Mouse (Mus musculus): ENCODE data around the gene Dhx37. TPM values are rescaled to one million over a fixed set of nuclear protein-coding genes. Genes with fewer than 3 reads are reported as not detected.
"Not testable (repeated sequence)": the region's sequence is repeated elsewhere in the genome, so short reads cannot be mapped to it uniquely, and the experiment has no call there.

Dhx37 gene
- polyA plus RNA-seq, 1 experiment from 2014 or later, result 10.9 TPM

GRCm38 (mm10) chr5:125448026-125448425 is 14.1 kb upstream of the Dhx37 start:
- Histone ChIP-seq H3K9me3 (replicated peaks) (no peaks in the 10 kb centered on the region), H3K9ac (replicated peaks) (no peak overlapping the region), H3K27ac (replicated peaks) (no peak overlapping the region), H3K27me3 (replicated peaks) (no peaks in the 10 kb centered on the region), H3K4me2 (no peak overlapping the region), H3K4me3 (replicated peaks) (no peak overlapping the region), H3K36me3 (peaks cover 9% of the 10 kb centered on the region; the same call in 1 of the 2 replicates), H3K4me1 (peaks cover 14% of the 10 kb centered on the region; the same call in 1 of the 2 replicates)
- no peak for ATAC-seq (ENCODE audit: low FRiP score)
- 79% methylated on average over 3 of the region's 3 CpGs for WGBS

GRCm38 (mm10) chr5:125446344-125446743 is 12.4 kb upstream of the Dhx37 start:
- Histone ChIP-seq H3K27me3 (replicated peaks) (no peaks in the 10 kb centered on the region), H3K4me3 (replicated peaks) (no peak overlapping the region), H3K4me2 (no peak overlapping the region), H3K36me3 (no peaks in the 10 kb centered on the region), H3K27ac (replicated peaks) (no peak overlapping the region), H3K9ac (replicated peaks) (no peak overlapping the region), H3K9me3 (replicated peaks) (no peaks in the 10 kb centered on the region), H3K4me1 (peaks cover 23% of the 10 kb centered on the region)
- 73% methylated on average over 7 of the region's 7 CpGs for WGBS
- no peak for ATAC-seq (ENCODE audit: low FRiP score)

GRCm38 (mm10) chr5:125444554-125444953 is 10.6 kb upstream of the Dhx37 start:
- H3K9me3 ChIP-seq (replicated peaks), result no peaks in the 10 kb centered on the region
- H3K4me1 ChIP-seq, result peaks cover 29% of the 10 kb centered on the region
- H3K27me3 ChIP-seq (replicated peaks), result no peaks in the 10 kb centered on the region
- no peak overlapping the region for H3K27ac ChIP-seq (replicated peaks)
- ATAC-seq (ENCODE audit: low FRiP score), result no peak
- no peak overlapping the region for H3K9ac ChIP-seq (replicated peaks)
- no peak overlapping the region for H3K4me3 ChIP-seq (replicated peaks)
- no peak overlapping the region for H3K4me2 ChIP-seq
- H3K36me3 ChIP-seq, result no peaks in the 10 kb centered on the region
- 92% methylated on average over 4 of the region's 4 CpGs for WGBS

GRCm38 (mm10) chr5:125443915-125444314 is 10.0 kb upstream of the Dhx37 start:
- Histone ChIP-seq H3K4me2 (no peak overlapping the region), H3K4me1 (peaks cover 29% of the 10 kb centered on the region), H3K27ac (replicated peaks) (no peak overlapping the region), H3K27me3 (replicated peaks) (no peaks in the 10 kb centered on the region), H3K36me3 (no peaks in the 10 kb centered on the region), H3K9me3 (replicated peaks) (no peaks in the 10 kb centered on the region), H3K4me3 (replicated peaks) (no peak overlapping the region), H3K9ac (replicated peaks) (no peak overlapping the region)
- WGBS, result 87% methylated on average over 3 of the region's 3 CpGs
- ATAC-seq (ENCODE audit: low FRiP score), result no peak

GRCm38 (mm10) chr5:125443335-125443734 is 9.4 kb upstream of the Dhx37 start:
- H3K36me3 ChIP-seq, result no peaks in the 10 kb centered on the region
- no peaks in the 10 kb centered on the region for H3K27me3 ChIP-seq (replicated peaks)
- no peak for ATAC-seq (ENCODE audit: low FRiP score)
- peaks cover 29% of the 10 kb centered on the region for H3K4me1 ChIP-seq
- no peaks in the 10 kb centered on the region for H3K9me3 ChIP-seq (replicated peaks)
- H3K4me2 ChIP-seq, result no peak overlapping the region
- no peak overlapping the region for H3K9ac ChIP-seq (replicated peaks)
- H3K27ac ChIP-seq (replicated peaks), result no peak overlapping the region
- H3K4me3 ChIP-seq (replicated peaks), result no peak overlapping the region
- WGBS, result 90% methylated on average over 5 of the region's 5 CpGs

GRCm38 (mm10) chr5:125442136-125442995 is 8.4 kb upstream of the Dhx37 start:
- 23% methylated on average over 27 of the region's 27 CpGs for WGBS
- H3K4me1 ChIP-seq, result peaks cover 29% of the 10 kb centered on the region
- H3K36me3 ChIP-seq, result no peaks in the 10 kb centered on the region
- peak overlapping the region; percentile 88 for H3K27ac ChIP-seq (replicated peaks)
- no peaks in the 10 kb centered on the region for H3K9me3 ChIP-seq (replicated peaks)
- peak overlapping the region; percentile 91 for H3K9ac ChIP-seq (replicated peaks)
- H3K27me3 ChIP-seq (replicated peaks), result no peaks in the 10 kb centered on the region
- peak; percentile 18; the same call in 1 of the 2 replicates for ATAC-seq (ENCODE audit: low FRiP score)
- peak overlapping the region; percentile 95 for H3K4me3 ChIP-seq (replicated peaks)
- peak overlapping the region; percentile 79 for H3K4me2 ChIP-seq

- Histone ChIP-seq H3K9ac (replicated peaks) (peak within 1 kb of the TSS; percentile 91), H3K4me1 (peaks cover 29% of the 10 kb centered on the region), H3K36me3 (no peaks in the 10 kb centered on the region), H3K4me2 (peak within 1 kb of the TSS; percentile 79), H3K9me3 (replicated peaks) (no peaks in the 10 kb centered on the region), H3K27ac (replicated peaks) (peak within 1 kb of the TSS; percentile 88), H3K4me3 (replicated peaks) (peak within 1 kb of the TSS; percentile 95), H3K27me3 (replicated peaks) (no peaks in the 10 kb centered on the region)
- ATAC-seq (ENCODE audit: low FRiP score), result peak; percentile 89
- WGBS, result 0% methylated on average over 79 of the region's 97 CpGs
Observed at GRCm38 (mm10) chr5:125441234-125442114, 7.6 kb upstream of the Dhx37 start, which contains the start of gene Bri3bp. TSS of gene Bri3bp (plus strand) at chr5:125441568.

- 5% methylated on average over 7 of the region's 7 CpGs for WGBS
- peak overlapping the region; percentile 95 for H3K4me3 ChIP-seq (replicated peaks)
- peak overlapping the region; percentile 91 for H3K9ac ChIP-seq (replicated peaks)
- no peaks in the 10 kb centered on the region for H3K27me3 ChIP-seq (replicated peaks)
- H3K4me1 ChIP-seq, result peaks cover 25% of the 10 kb centered on the region
- no peaks in the 10 kb centered on the region for H3K9me3 ChIP-seq (replicated peaks)
- H3K36me3 ChIP-seq, result no peaks in the 10 kb centered on the region
- ATAC-seq (ENCODE audit: low FRiP score), result no peak; the same call in 1 of the 2 replicates
- peak overlapping the region; percentile 88 for H3K27ac ChIP-seq (replicated peaks)
- H3K4me2 ChIP-seq, result peak overlapping the region; percentile 79
Observed at GRCm38 (mm10) chr5:125440583-125441233, 6.8 kb upstream of the Dhx37 start.

- not testable (repeated sequence) for H3K9ac ChIP-seq (replicated peaks); H3K27me3 ChIP-seq (replicated peaks); H3K9me3 ChIP-seq (replicated peaks); ATAC-seq (ENCODE audit: low FRiP score)
- WGBS, result 51% methylated on average over 15 of the region's 15 CpGs
- H3K4me2 ChIP-seq, result peak overlapping the region; percentile 91
- 0 out of 2 replicates have a peak overlapping the region, but pooled peaks have one; percentile 49 for H3K27ac ChIP-seq (replicated peaks)
- H3K4me3 ChIP-seq (replicated peaks), result peak overlapping the region; percentile 94
- H3K36me3 ChIP-seq, result peaks cover 23% of the 10 kb centered on the region
- peaks cover 12% of the 10 kb centered on the region for H3K4me1 ChIP-seq
Observed at GRCm38 (mm10) chr5:125434347-125434746, 426 bp upstream of the Dhx37 start.

- Histone ChIP-seq H3K4me2 (peak overlapping the region; percentile 91), H3K4me3 (replicated peaks) (peak overlapping the region; percentile 94; the same call in 1 of the 2 replicates), H3K4me1 (peaks cover 12% of the 10 kb centered on the region), H3K36me3 (peaks cover 43% of the 10 kb centered on the region)
- not testable (repeated sequence) for ATAC-seq (ENCODE audit: low FRiP score); H3K27ac ChIP-seq (replicated peaks); H3K27me3 ChIP-seq (replicated peaks); H3K9me3 ChIP-seq (replicated peaks); H3K9ac ChIP-seq (replicated peaks)
- WGBS, result 94% methylated on average over 2 of the region's 2 CpGs
Observed at GRCm38 (mm10) chr5:125432324-125432723, 1.6 kb downstream of the Dhx37 start.

- no peaks in the 10 kb centered on the region for H3K27me3 ChIP-seq (replicated peaks)
- no peak for ATAC-seq (ENCODE audit: low FRiP score)
- no peak overlapping the region for H3K4me3 ChIP-seq (replicated peaks)
- H3K4me1 ChIP-seq, result no peaks in the 10 kb centered on the region
- peaks cover 97% of the 10 kb centered on the region for H3K36me3 ChIP-seq
- 98% methylated on average over 10 of the region's 10 CpGs for WGBS
- no peak overlapping the region for H3K9ac ChIP-seq (replicated peaks)
- H3K9me3 ChIP-seq (replicated peaks), result no peaks in the 10 kb centered on the region
- H3K27ac ChIP-seq (replicated peaks), result no peak overlapping the region
- no peak overlapping the region for H3K4me2 ChIP-seq
Observed at GRCm38 (mm10) chr5:125426343-125426742, 7.6 kb downstream of the Dhx37 start.

Data from neural tube, embryonic 15.5 days (tissue).